Mouse (Mus musculus) cerebellum, adult 2 months (tissue): ENCODE data around the gene Tmem60.

ENCODE experiments used
- CTCF ChIP-seq: fragments of 200-500 bp; IDR thresholded peaks from 2 replicates; pipeline ENCODE4 v1.5.1; 2011; ENCODE audit warnings: low read depth, mild to moderate bottlenecking, control low read depth, low read length, moderate library complexity, borderline replicate concordance; ENCODE audit not compliant: insufficient read depth
- POLR2A ChIP-seq: fragments of 200-500 bp; IDR thresholded peaks from 2 replicates; pipeline ENCODE4 v1.6.1; 2011; ENCODE audit warnings: low read length, control low read depth, borderline replicate concordance; ENCODE audit not compliant: insufficient read depth

DNA sequence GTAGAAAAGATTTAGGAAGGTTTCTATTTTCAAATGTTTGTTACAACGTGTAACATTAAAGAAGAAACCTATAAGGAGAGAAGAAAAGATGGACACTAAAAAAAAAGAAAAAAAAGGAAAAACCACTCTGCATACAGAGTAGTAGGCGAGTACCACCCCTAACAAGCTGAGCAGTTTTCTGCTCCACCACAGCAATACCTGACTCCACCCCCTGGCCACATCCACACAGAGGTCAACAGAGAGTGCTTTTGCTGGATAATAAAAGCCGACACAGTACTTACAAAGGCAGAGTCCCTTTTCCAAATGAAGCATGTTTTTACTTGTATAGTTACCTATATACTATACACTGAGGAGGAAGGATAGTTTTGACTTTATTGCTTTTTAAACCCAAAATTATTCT, 42.6 kb downstream of the Tmem60 start:
- no peak for TF ChIP-seq POLR2A
- TF ChIP-seq CTCF: no peak
